Mouse (Mus musculus) bone marrow, adult 2 months (tissue): ENCODE data around the gene Unc119b.

Source experiments
- CTCF ChIP-seq: fragments of 200-500 bp; IDR thresholded peaks from 2 replicates; pipeline ENCODE4 v1.5.1; 2011; ENCODE audit warnings: low read length, control low read depth; ENCODE audit not compliant: control insufficient read depth, insufficient read depth
- POLR2A ChIP-seq: fragments of 200-500 bp; IDR thresholded peaks from 2 replicates; pipeline ENCODE4 v1.6.1; 2011; ENCODE audit warnings: low read depth, mild to moderate bottlenecking, control low read depth, low read length, borderline replicate concordance; ENCODE audit not compliant: control insufficient read depth

- TF ChIP-seq CTCF (no peak), POLR2A (no peak)
Measured at GRCm38 (mm10) chr5:115159165-115159564, 24.4 kb upstream of the Unc119b start.
